Mouse (Mus musculus) bone marrow, adult 2 months (tissue): Measurements from ENCODE around the gene S100a6.

Source experiments
- CTCF ChIP-seq: fragments of 200-500 bp; IDR thresholded peaks from 2 replicates; pipeline ENCODE4 v1.5.1; 2011; ENCODE audit warnings: low read length, control low read depth; ENCODE audit not compliant: control insufficient read depth, insufficient read depth
- POLR2A ChIP-seq: fragments of 200-500 bp; IDR thresholded peaks from 2 replicates; pipeline ENCODE4 v1.6.1; 2011; ENCODE audit warnings: low read depth, mild to moderate bottlenecking, control low read depth, low read length, borderline replicate concordance; ENCODE audit not compliant: control insufficient read depth

DNA sequence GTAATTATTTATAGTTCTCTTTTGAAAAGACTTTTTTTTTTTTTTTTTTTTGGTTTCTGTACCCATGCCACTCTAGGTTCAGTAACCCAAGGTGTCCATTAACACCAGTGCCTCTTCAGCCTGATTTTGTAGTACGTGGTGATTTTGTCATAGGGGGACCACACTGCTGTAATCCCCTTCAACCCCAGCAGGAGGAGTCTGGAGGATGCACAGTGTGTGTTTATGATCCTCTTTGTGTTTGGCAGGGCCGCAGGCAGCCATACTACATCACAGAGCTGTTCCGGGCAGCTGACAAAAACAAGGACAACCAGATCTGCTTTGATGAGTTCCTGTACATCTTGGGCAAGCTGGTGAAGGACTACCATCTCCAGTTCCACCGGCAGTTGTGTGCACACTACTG lies 44.7 kb downstream of the S100a6 start:
- TF ChIP-seq POLR2A (no peak), CTCF (peak; percentile 40; the same call in 1 of the 2 replicates)
